Mouse (Mus musculus): ENCODE measurements around the gene Kif3b.
A peak's percentile ranks its signal among the peaks of the same experiment; 100 is the strongest.
"Not testable (repeated sequence)": the region's sequence is repeated elsewhere in the genome, so short reads cannot be mapped to it uniquely, and the experiment has no call there.

Gene Kif3b

GRCm38 (mm10) chr2:153290938-153291928 lies at the start of gene Kif3b:
TSS of gene Kif3b (plus strand) at chr2:153291413.
- DNase-seq: peak; percentile 84 to 86

- no peak for DNase-seq
Measured at GRCm38 (mm10) chr2:153242156-153242555, 49.1 kb upstream of the Kif3b start.

DNA sequence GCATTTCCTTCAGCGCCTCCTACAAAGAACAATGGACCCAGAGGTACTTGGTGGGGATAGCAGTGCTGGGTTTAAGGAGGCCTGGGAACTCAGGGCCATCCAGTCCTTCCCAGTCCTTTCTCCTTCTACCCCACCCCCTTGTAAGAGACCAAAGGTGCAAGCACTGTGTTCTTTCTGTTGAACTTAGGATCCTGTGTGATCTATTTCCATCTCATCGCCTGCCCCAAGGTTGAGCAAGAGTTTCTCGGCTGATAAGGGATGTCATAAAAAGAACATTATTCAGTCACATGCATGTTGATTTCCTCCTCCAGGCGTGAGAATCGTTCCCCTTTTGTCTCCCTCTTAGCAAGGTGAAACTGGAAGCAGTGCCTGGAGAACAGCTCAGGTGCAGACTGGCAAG lies 41.5 kb upstream of the Kif3b start:
- DNase-seq: no peak

GRCm38 (mm10) chr2:153256604-153257003 lies 34.6 kb upstream of the Kif3b start:
- DNase-seq: no peak

DNA sequence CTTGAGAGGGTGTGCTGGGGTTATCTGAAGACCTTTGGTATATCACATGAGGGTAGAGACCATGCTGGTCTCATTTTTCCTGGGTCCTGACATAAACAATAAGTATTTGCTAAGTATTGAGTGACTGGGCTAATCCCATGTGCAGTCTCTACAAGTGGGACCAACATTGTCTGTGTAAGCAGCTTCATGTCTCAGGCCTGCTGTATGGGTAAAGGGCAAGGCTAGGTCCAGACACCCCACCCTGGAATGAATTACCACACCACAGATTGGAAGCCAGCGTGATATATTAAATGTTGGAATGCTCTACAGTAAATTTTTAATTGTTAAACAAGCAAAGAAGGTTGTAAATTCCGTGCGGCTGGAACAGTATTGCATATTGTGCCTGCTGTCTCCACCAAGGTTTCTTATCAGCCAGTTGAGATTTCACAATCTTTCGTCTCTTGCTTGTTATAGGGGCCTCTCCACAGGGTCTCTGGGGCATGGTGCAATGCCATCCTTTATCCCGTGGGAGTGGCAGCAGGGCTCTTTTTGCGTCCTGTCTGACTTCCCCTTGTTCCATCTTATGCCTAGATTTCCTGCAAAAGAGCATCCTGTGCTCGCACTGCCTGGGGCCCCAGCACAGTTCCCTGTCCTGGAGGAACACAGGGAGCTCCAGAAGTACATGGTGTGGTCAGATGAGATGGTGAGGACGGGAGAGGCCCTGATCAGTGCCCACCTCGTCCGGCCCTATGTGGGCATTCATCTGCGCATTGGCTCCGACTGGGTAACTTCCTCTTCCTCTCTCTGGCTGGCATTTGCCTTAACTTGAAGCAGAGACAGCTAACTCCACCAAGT lies 32.0 kb upstream of the Kif3b start:
- peak in 1 of 2 experiments; percentile 44 for DNase-seq

DNA sequence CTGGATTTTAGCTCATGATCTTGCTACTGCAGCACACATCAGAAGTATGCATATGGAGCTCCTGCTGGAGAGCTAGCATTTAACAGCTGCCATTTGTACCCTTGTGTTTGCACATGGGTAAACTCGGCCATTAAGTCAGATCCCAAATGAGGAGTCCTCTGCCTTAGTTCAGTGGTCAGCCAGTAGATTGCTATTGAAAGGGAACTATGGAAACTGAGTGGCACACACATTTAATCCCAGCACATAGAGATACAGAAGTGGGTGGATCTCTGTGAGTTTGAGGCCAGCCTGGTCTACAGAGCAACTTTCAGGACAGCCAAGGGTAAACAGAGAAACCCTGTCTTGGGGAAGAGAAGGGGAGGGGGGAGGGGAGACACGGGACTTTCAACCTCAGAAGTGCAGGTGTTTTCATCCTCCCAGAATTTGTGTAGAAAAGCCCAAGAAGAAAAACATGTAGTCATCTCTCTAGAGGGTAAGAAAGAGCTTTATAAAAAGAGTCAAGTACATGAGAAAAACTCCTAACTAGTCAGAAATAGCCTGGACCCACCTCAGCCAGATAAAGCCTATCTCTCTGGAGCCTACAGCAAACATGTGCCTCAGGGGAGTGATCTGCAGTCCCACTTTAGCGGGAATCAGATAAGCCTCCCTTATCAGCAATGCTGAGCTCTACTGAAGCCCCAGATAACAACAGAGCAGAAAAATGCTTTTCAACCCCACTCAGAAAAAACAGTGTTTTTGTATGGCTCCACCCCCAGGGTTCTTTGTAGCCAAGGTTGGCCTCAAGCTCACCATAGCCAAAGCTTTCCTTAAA lies 31.1 kb upstream of the Kif3b start:
- DNase-seq: no peak

DNA sequence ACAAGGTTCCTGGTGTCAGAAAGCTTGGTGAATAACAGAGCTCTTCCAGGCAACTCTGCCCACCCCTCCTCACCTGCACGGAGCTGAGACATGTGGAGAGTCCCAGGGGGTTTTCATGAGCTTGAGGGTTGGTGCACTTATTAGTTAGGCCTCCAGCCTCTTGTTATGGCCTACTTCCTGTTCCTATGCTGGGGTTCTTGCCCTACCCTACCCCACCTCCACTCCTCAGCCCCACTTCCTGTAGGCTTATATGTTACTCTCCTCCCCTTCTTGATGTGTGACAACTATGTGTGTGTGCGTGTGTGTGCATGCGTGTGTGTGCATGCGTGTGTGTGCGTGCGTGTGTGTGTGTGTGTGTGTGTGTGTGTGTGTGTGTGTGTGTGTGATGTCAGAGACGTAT lies 28.2 kb upstream of the Kif3b start:
- DNase-seq: peak; percentile 56 to 80

- DNase-seq: no peak
Measured at GRCm38 (mm10) chr2:153267331-153267730, 23.9 kb upstream of the Kif3b start.

DNA sequence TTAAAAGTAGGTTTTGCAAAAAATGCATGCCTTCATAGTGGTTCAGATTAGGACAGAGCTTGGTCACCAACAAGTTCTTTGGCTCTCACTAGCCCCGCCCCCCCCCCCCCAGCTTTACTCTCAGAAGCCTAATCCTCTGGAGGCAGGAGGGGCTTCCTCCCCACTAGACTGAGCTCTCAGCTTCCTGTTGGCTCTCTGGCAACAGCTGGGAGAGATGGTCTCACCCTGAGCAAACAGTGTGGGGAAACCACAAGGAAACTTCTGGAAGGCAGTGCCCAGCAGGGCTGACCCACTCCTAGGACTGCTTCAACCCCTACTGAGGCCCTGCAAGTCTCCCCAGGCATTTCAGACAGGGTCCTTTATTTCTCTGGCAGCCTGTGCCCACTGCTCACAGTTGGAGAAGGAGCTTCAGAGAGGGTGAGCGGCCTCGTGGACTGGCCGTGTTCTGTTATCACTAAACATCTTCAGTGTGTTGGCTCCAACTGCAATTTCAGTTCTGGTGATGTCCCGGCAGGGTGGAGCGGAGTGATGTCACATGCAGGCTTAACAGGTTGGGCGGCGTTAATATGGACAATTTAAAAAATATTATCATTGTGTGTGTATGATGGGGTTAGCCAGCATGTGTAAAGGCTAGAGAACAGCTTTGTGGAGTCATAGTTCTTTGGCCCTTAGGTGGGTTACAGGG lies 20.8 kb upstream of the Kif3b start:
- not testable (repeated sequence) for DNase-seq

- DNase-seq: not testable (repeated sequence)
Measured at GRCm38 (mm10) chr2:153274200-153274918, 16.9 kb upstream of the Kif3b start.

DNA sequence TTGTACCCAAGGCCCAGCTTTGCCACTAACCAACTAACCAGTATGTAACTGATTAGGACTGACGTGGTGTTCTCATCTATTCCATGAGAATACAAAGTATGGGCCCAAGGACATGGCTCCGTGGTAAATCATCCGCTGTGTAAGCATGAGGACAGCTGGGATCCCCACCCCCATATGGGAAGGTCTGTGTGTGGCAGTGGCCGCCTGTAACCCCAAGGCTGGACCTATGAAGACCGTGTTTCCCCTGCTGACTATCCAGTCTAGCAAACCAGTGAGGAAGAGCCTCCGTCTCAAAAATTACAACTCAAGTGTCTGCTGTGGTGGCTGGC lies 16.3 kb upstream of the Kif3b start:
- no peak for DNase-seq

- not testable (repeated sequence) for DNase-seq
Measured at GRCm38 (mm10) chr2:153275577-153275976, 15.6 kb upstream of the Kif3b start.

DNA sequence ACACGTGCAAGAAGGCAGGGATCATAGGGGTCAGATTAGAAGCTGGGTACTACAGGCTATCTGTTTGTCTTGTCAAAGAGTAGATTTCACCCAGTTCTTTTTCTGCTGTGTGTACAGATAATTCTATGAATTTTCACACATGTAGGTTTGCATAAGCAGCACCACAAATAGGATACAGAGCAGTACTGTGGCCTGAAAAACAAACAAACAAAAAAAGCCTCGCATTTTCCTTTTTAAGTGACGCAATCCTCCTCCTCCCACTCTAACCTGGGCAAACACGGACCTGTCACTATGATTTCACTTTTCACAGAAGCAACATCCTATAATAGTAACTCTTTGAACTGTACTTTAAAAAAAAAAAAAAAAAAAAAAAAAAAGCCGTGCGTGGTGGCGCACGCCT lies 14.8 kb upstream of the Kif3b start:
- DNase-seq: no peak

DNA sequence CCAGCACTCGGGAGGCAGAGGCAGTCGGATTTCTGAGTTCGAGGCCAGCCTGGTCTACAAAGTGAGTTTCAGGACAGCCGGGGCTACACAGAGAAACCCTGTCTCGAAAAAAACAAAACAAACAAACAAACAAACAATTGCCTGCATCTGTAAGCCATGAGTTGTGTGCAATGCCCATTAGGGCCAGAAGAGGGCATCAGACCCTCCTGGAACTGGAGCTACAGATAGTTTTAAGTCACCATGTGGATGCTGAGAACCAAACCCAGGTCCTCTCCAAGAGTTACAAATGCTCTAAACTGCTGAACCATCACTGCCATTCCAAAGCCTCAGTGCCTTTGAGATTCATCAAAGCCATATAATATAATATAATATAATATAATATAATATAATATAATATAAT lies 14.4 kb upstream of the Kif3b start:
- not testable (repeated sequence) for DNase-seq

GRCm38 (mm10) chr2:153278357-153278756 lies 12.9 kb upstream of the Kif3b start:
- DNase-seq: peak; percentile 49 to 76

GRCm38 (mm10) chr2:153283919-153284318 lies 7.3 kb upstream of the Kif3b start:
- no peak for DNase-seq

- no peak for DNase-seq
Measured at GRCm38 (mm10) chr2:153286524-153286923, 4.7 kb upstream of the Kif3b start.

DNA sequence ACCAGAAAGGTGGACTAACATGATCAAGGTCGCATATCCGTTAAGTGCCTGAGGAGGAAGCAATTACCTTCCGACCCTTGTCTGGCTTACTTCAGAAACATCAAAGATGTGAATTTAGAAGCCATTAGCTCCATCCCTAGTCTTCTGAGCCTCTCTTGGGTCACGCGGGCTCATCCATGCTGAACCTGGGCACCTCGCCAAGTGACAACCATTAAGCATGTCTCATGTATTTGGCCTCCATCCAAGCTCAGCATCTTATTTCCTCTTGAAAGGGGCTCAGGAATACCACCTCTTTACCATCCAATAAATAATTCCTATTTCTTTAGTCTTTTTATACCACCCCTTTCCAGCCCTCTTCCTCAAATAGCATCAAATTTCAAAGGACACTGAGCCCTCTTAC lies 3.4 kb upstream of the Kif3b start:
- no peak for DNase-seq

GRCm38 (mm10) chr2:153292305-153292861 lies 1.2 kb downstream of the Kif3b start:
- no peak for DNase-seq

GRCm38 (mm10) chr2:153295196-153295595 lies 4.0 kb downstream of the Kif3b start:
- no peak for DNase-seq

DNA sequence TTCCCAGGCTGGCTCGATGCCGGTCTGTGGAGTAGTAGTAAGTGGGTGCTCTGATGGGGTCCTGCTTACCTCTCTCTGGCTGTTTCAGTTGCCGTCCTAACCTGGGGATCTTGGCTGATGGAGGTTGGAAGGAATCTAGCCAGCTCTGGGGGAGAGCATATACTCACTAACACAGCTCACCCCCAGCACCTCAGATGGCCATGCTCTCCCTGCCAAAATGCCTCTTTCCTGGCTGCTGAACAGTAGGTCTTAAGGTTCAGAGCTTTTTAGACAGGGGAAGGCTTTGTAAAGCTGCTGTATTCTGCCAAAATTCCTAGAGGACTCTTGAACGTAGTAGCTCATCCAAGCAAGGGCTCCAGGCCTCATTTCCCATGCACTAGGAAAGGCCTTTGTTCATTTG lies 6.6 kb downstream of the Kif3b start:
- DNase-seq: no peak
